Mouse (Mus musculus) adrenal gland, postnatal 4 days (tissue): Measurements from ENCODE around the gene Olfr1338. TPM values are rescaled to one million over a fixed set of nuclear protein-coding genes. Genes with fewer than 3 reads are reported as not detected.
"Not testable (repeated sequence)": the region's sequence is repeated elsewhere in the genome, so short reads cannot be mapped to it uniquely, and the experiment has no call there.

Experiments
- DNase-seq, 2 experiments: peaks; one replicate each; pipeline ENCODE4 v3.0.0; 2021 to 2022; ENCODE audit warnings: low spot score in 2 of 2, mixed read lengths in 2 of 2
- long read RNA-seq, 2 experiments: library from polyadenylated mRNA; stranded (forward); transcript quantifications; one replicate each; pipeline ENCODE4 v2.0.0; 2021
- total RNA-seq, 2 experiments: library from RNA; stranded (reverse); gene quantifications; 2 replicates each; pipeline ENCODE4 v1.2.3; 2021

Gene Olfr1338
- total RNA-seq: not detected
- long read RNA-seq, experiment 1: 0 reads
- long read RNA-seq, experiment 2: 0 reads

DNA sequence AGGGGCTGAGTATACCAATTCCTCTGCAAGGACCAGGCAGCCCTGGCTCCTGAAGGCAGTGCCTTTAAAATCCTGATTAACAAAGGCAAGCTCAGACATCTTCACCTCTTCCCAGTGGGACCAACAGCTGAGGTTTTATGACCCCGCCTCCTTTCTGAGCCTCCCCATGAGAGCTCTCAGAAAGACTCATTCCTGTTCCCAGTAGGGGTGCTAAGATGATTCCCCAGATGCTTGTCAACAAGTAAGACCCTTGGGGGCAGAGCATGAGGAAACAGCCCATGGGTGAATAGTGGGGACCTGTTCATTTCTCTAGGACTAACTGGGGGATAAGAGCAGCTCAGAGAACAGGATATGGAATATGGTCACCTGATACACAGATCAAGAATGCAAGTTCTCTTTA, at the start of gene Olfr1338:
Olfr1338 (minus strand) TSS at position 101 of the 400 bp plus-strand sequence.
- no peak for DNase-seq

GRCm38 (mm10) chr4:118792796-118793195, 34.3 kb upstream of the Olfr1338 start:
- DNase-seq: not testable (repeated sequence)

GRCm38 (mm10) chr4:118782486-118782885, 23.9 kb upstream of the Olfr1338 start, which contains the start of gene Olfr1337:
Gene Olfr1337 (minus strand): TSS chr4:118782586.
- no peak for DNase-seq

DNA sequence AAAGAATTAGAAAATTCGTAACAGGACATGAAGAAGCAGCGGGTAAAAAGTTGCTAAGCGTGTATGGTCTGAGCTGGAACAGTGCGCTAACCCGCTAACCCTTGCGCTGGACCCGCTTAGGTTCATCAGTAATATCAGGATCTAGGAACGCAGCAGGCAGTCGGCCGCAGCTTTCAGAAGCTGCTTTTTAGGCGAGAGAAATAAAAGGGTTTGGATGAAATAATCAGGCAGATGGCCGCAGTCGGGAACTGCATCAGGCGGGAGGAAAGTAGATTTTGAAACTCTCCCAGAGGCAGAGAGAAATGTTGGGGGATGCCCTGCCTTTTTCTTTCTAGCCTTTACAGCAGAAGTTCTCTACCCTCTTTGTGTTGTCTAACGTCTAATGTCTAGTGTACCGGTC, 16.7 kb downstream of the Olfr1338 start:
- DNase-seq: no peak

- DNase-seq: no peak
Observed at GRCm38 (mm10) chr4:118740988-118741698, 17.4 kb downstream of the Olfr1338 start.

DNA sequence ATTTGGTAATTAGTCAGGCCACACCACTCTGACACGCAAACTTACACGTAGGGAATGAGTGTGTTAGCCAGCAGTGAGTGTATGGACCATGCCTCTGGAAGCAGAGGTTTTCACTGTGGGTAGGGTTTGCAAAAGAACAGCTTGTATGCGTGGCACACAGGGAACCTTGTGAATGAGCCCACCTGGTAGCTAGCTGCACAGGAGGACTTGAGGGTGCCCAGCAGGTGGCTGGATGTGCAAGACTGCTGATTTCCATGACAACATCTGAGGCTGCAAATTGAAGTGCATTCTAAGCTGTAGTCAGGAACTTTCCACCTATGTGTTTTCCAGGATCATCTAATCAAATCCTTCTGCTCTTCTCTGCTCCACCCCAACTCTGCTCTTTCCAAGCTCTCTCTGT, 19.0 kb downstream of the Olfr1338 start:
- no peak for DNase-seq

GRCm38 (mm10) chr4:118731875-118732274, 26.7 kb downstream of the Olfr1338 start, which contains the start of gene Olfr1339:
Gene Olfr1339 (plus strand): TSS chr4:118732175.
- DNase-seq: no peak

GRCm38 (mm10) chr4:118721742-118722483, 36.6 kb downstream of the Olfr1338 start:
- DNase-seq: no peak

DNA sequence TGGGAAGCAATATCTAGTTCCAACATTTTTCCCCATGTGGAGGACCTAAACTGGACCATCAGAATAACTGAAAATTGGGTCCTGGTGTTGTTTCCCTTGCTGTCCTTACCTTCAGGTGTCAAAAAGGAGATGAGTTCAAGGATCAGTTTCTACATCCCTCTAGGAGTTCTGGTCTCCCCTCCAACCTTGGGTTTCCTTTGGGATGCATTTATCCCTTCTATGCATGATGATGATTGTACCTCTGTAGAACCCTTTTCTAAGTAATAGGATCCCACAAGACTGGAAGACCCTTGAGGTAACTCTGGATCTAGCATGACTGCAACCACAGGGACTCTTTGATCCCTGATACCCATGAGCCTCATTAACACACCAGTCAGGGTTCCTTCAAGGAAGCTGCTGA, 38.7 kb downstream of the Olfr1338 start, which contains the start of gene Olfr1340:
Olfr1340 (plus strand) TSS at position 301 of the 400 bp plus-strand sequence.
- DNase-seq: no peak

DNA sequence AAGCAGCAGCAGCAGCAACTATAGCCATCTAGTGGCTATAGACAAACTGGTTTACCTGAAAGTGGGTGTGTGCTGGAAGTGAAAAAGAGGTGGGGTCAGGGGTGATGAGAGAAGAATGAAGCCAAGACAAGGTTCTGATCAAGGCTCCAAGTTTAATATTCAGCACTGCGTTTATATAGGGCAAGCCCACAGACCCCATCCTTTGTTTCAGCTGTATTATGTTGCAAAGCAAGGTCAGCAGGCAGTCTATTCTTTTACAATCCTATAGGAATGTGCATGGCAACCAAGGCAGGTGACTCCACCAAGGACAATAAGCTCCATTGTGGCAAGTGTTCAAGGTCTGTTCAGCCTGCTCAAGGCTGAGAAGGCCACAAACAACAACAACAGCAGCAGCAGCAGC, 46.9 kb downstream of the Olfr1338 start:
- no peak for DNase-seq

- no peak for DNase-seq
Observed at GRCm38 (mm10) chr4:118708086-118708485, 50.5 kb downstream of the Olfr1338 start.

DNA sequence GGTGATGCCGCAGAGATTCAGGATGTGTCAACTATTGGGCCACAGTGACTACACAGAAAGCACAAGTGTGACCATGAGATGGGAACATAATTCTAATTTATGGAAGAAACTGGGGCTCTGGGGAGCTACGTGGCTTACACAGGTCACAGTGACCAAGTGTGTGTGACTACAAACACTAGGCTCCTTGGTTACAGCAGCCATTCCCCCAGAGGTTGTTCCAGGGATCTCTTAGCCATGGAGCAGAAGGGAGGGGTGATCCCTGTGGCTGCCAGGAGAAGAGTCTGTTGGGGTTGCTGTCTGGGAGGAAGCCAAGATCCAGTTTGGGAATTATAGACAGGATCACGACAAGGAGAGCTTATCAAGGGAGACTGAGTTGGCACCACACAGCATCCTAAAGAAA, 55.3 kb downstream of the Olfr1338 start, which contains the start of gene Olfr1341:
Olfr1341 (plus strand) TSS at position 301 of the 400 bp plus-strand sequence.
- no peak for DNase-seq

Other genes with a start within 250 kb of the Olfr1338 start
- 1 to 10 TPM; 1.1 to 5.1 TPM for gene 2610528J11Rik, start 231.7 kb downstream of the Olfr1338 start, total RNA-seq
- gene Tmem125, start 214.7 kb downstream of the Olfr1338 start, total RNA-seq: 1 to 10 TPM; 1.2 to 1.9 TPM
- gene Cfap57, start 138.0 kb downstream of the Olfr1338 start, total RNA-seq: under 1 TPM; 0.08 to 0.11 TPM
- gene Ebna1bp2, start 137.9 kb downstream of the Olfr1338 start, total RNA-seq: 10 to 100 TPM; 72.5 to 84.1 TPM
- gene Olfr62, start 99.8 kb downstream of the Olfr1338 start, total RNA-seq: not detected
- not detected for gene Olfr1342, start 66.0 kb downstream of the Olfr1338 start, total RNA-seq
- gene Olfr1341, start 55.2 kb downstream of the Olfr1338 start, total RNA-seq: not detected
- gene Olfr1340, start 38.6 kb downstream of the Olfr1338 start, total RNA-seq: not detected
- gene Olfr1339, start 26.6 kb downstream of the Olfr1338 start, total RNA-seq: not detected
- not detected for gene Olfr1337, start 23.8 kb upstream of the Olfr1338 start, total RNA-seq
- gene Olfr1335, start 51.2 kb upstream of the Olfr1338 start, total RNA-seq: not detected
- not detected for gene Olfr1333, start 77.5 kb upstream of the Olfr1338 start, total RNA-seq
- not detected for gene Olfr1331, start 105.9 kb upstream of the Olfr1338 start, total RNA-seq
- gene Olfr1330, start 129.9 kb upstream of the Olfr1338 start, total RNA-seq: not detected
- gene Olfr1329, start 158.7 kb upstream of the Olfr1338 start, total RNA-seq: not detected
- gene Olfr1328, start 179.9 kb upstream of the Olfr1338 start, total RNA-seq: not detected
- gene Lao1, start 202.8 kb upstream of the Olfr1338 start, total RNA-seq: not detected